Mouse (Mus musculus) liver, embryonic 14.5 days (tissue): ENCODE results near the gene Nthl1. TPM values are rescaled to one million over a fixed set of nuclear protein-coding genes. Genes with fewer than 3 reads are reported as not detected.

ENCODE experiments used
- ATAC-seq: fragments of 200-750 bp; cut with Nextera tagmentation; 2 replicates; pipeline ENCODE4 v1.8.0; 2017; ENCODE audit warnings: moderate number of reproducible peaks, mild to moderate bottlenecking, moderate library complexity; ENCODE audit not compliant: insufficient read depth
- DNase-seq, 3 experiments: peaks; one replicate each; pipeline ENCODE4 v3.0.0-alpha.2; 2012 to 2013; ENCODE audit warnings: low read depth in 3 of 3, low spot score in 3 of 3
- H3K27ac ChIP-seq: fragments of 300-500 bp; sonication (generic); 2 replicates; pipeline ENCODE4 v1.5.1; 2014; ENCODE audit warnings: moderate library complexity, mild to moderate bottlenecking, control low read depth, inconsistent platforms
- H3K27me3 ChIP-seq: fragments of 300-500 bp; sonication (generic); 2 replicates; pipeline ENCODE4 v1.6.1; 2014; ENCODE audit warnings: mild to moderate bottlenecking, low read length, moderate library complexity; ENCODE audit not compliant: control insufficient read depth, insufficient read depth
- H3K36me3 ChIP-seq: fragments of 300-500 bp; sonication (generic); replicated peaks from 2 replicates; pipeline ENCODE4 v1.6.1; 2014; ENCODE audit warnings: low read depth; ENCODE audit not compliant: control insufficient read depth, insufficient read depth
- H3K4me1 ChIP-seq, 2 experiments: fragments of 200-500 bp in 1 of 2; fragments of 300-500 bp in 1 of 2; sonication (generic) in 1 of 2; replicated peaks; 2 replicates each; pipeline ENCODE4 v1.6.1; 2012 to 2014; ENCODE audit warnings: antibody characterized with exemption in 1 of 2, inconsistent platforms in 1 of 2, low read length in 1 of 2; ENCODE audit not compliant: control insufficient read depth in 2 of 2, insufficient read depth in 2 of 2
- H3K4me2 ChIP-seq: fragments of 300-500 bp; sonication (generic); 2 replicates; pipeline ENCODE4 v1.6.1; 2014; ENCODE audit warnings: low read depth, mild to moderate bottlenecking, control low read depth, moderate library complexity
- H3K4me3 ChIP-seq, 2 experiments: fragments of 200-500 bp in 1 of 2; fragments of 300-500 bp in 1 of 2; sonication (generic) in 1 of 2; 2 replicates each; pipeline ENCODE4 v1.5.1; 2012 to 2014; ENCODE audit warnings: low read depth in 2 of 2, low read length in 2 of 2, mild to moderate bottlenecking in 2 of 2, control low read depth in 1 of 2, inconsistent platforms in 1 of 2, moderate library complexity in 1 of 2; ENCODE audit not compliant: insufficient read depth in 1 of 2
- H3K9ac ChIP-seq: fragments of 300-500 bp; sonication (generic); replicated peaks from 2 replicates; pipeline ENCODE4 v1.6.1; 2014; ENCODE audit warnings: mild to moderate bottlenecking, control low read depth, moderate library complexity
- H3K9me3 ChIP-seq: fragments of 300-500 bp; sonication (generic); 2 replicates; pipeline ENCODE4 v1.6.1; 2016; ENCODE audit warnings: low read length, mixed read lengths; ENCODE audit not compliant: control insufficient read depth
- CTCF ChIP-seq: IDR thresholded peaks from 2 replicates; pipeline ENCODE4 v1.5.1; 2016; ENCODE audit warnings: antibody characterized with exemption, low read depth, control low read depth
- EP300 ChIP-seq: IDR thresholded peaks from 2 replicates; pipeline ENCODE4 v1.6.1; 2016; ENCODE audit warnings: antibody characterized with exemption, low read depth
- WGBS: fragments of 180-500 bp; shearing (Covaris S2); extraction: QIAGEN DNeasy Blood & Tissue Kit; methylation state at CpG from one replicate; pipeline ENCODE4 v1.1.7; 2014; ENCODE audit not compliant: insufficient replicate concordance; 5-methylcytosine and 5-hydroxymethylcytosine counted together
- polyA plus RNA-seq, 2 experiments: library from polyadenylated mRNA; depleted of rRNA in 1 of 2; stranded (reverse) in 1 of 2; unstranded in 1 of 2; fragments of >200 nt; fragmentation: Nextera tagmentation in 1 of 2; extraction: Ambion mirVana in 1 of 2; gene quantifications; 2 replicates each; pipeline versions ENCODE4 v1.2.1 to v1.2.3; 2012 to 2014

The Nthl1 gene
- polyA plus RNA-seq (2012; rRNA removed), result 6.2 and 6.6 TPM in 2 replicates
- polyA plus RNA-seq (2014; fragmentation: Nextera tagmentation; extraction: Ambion mirVana), result 5.9 and 6.1 TPM in 2 replicates

- ATAC-seq, result peak; percentile 76
- H3K27ac ChIP-seq, result peak within 1 kb of the TSS; percentile 48
- TF ChIP-seq EP300, result no peak
- TF ChIP-seq CTCF, result no peak
- H3K27me3 ChIP-seq, result no peaks in the 10 kb centered on the region
- peak; percentile 64 to 67 (median 66) for DNase-seq
- WGBS, result 1% methylated on average over 51 of the region's 51 CpGs
- H3K4me2 ChIP-seq, result peak within 1 kb of the TSS; percentile 95
- H3K4me1 ChIP-seq, result peaks cover 4 to 21% of the 10 kb centered on the region in 2 experiments
- peak within 1 kb of the TSS; percentile 78 for H3K9ac ChIP-seq
- H3K36me3 ChIP-seq, result no peaks in the 10 kb centered on the region; the same call in 1 of the 2 replicates
- H3K4me3 ChIP-seq, result peak within 1 kb of the TSS; percentile 87
- H3K9me3 ChIP-seq, result no peaks in the 10 kb centered on the region
Observed at GRCm38 (mm10) chr17:24632167-24632812, at the start of gene Nthl1, which contains the start of gene Tsc2. Nthl1 (plus strand) TSS chr17:24632680. Tsc2 (minus strand) TSS chr17:24632630.

- Histone ChIP-seq H3K27ac (no peak overlapping the region), H3K27me3 (no peaks in the 10 kb centered on the region), H3K4me3 (no peak overlapping the region), H3K4me1 (peaks cover 0 to 6% of the 10 kb centered on the region in 2 experiments; a peak in 1 of 4 replicates), H3K9me3 (no peaks in the 10 kb centered on the region), H3K9ac (no peak overlapping the region), H3K4me2 (no peak overlapping the region), H3K36me3 (peaks cover 2% of the 10 kb centered on the region; the same call in 1 of the 2 replicates)
- DNase-seq, result no peak
- no peak for ATAC-seq
- WGBS, result 35% methylated on average over 5 of the region's 5 CpGs
- no peak for TF ChIP-seq EP300
- TF ChIP-seq CTCF, result no peak
Observed at GRCm38 (mm10) chr17:24583599-24584460, 48.6 kb upstream of the Nthl1 start.

GRCm38 (mm10) chr17:24584520-24584919 lies 48.0 kb upstream of the Nthl1 start:
- no peaks in the 10 kb centered on the region for H3K9me3 ChIP-seq
- peaks cover 2% of the 10 kb centered on the region; the same call in 1 of the 2 replicates for H3K36me3 ChIP-seq
- H3K27me3 ChIP-seq, result no peaks in the 10 kb centered on the region
- 56% methylated on average over 3 of the region's 3 CpGs for WGBS
- DNase-seq (peak in 1 of 3 experiments; percentile 5), ATAC-seq (no peak)
- no peak for TF ChIP-seq CTCF
- TF ChIP-seq EP300, result no peak
- H3K27ac ChIP-seq, result no peak overlapping the region
- no peak overlapping the region for H3K9ac ChIP-seq
- H3K4me3 ChIP-seq, result no peak overlapping the region
- H3K4me2 ChIP-seq, result no peak overlapping the region
- peaks cover 0 to 6% of the 10 kb centered on the region in 2 experiments; a peak in 1 of 4 replicates for H3K4me1 ChIP-seq

- WGBS, result 72% methylated on average over 4 of the region's 4 CpGs
- H3K27me3 ChIP-seq, result no peaks in the 10 kb centered on the region
Observed at GRCm38 (mm10) chr17:24586532-24586931, 45.9 kb upstream of the Nthl1 start.

More at GRCm38 (mm10) chr17:24586532-24586931, 45.9 kb upstream of the Nthl1 start:
- no peak for TF ChIP-seq CTCF
- TF ChIP-seq EP300, result no peak
- Histone ChIP-seq H3K36me3 (peaks cover 2% of the 10 kb centered on the region; the same call in 1 of the 2 replicates), H3K4me2 (no peak overlapping the region), H3K4me3 (no peak overlapping the region), H3K27ac (no peak overlapping the region), H3K9me3 (no peaks in the 10 kb centered on the region), H3K9ac (no peak overlapping the region), H3K4me1 (peaks cover 0 to 6% of the 10 kb centered on the region in 2 experiments; a peak in 1 of 4 replicates)
- DNase-seq (no peak), ATAC-seq (no peak)
